Mouse (Mus musculus) intestine, postnatal 0 days (tissue): ENCODE measurements around the gene Napa. TPM values are rescaled to one million over a fixed set of nuclear protein-coding genes. Genes with fewer than 3 reads are reported as not detected.
A peak's percentile ranks its signal among the peaks of the same experiment; 100 is the strongest.

ENCODE experiments used
- ATAC-seq: fragments of 200-750 bp; cut with Nextera tagmentation; 2 replicates; pipeline ENCODE4 v1.8.0; 2017; ENCODE audit warnings: mild to moderate bottlenecking, moderate TSS enrichment, moderate library complexity
- H3K27ac ChIP-seq: fragments of 300-500 bp; sonication (generic); 2 replicates; pipeline ENCODE4 v1.5.1; 2014; ENCODE audit warnings: mild to moderate bottlenecking, low read depth, low read length, moderate library complexity
- H3K27me3 ChIP-seq: fragments of 300-500 bp; sonication (generic); replicated peaks from 2 replicates; pipeline ENCODE4 v1.6.1; 2014; ENCODE audit warnings: low read length, mixed read lengths; ENCODE audit not compliant: control insufficient read depth, insufficient read depth
- H3K36me3 ChIP-seq: fragments of 300-500 bp; sonication (generic); 2 replicates; pipeline ENCODE4 v1.6.1; 2014; ENCODE audit warnings: mild to moderate bottlenecking, moderate library complexity; ENCODE audit not compliant: control insufficient read depth, insufficient read depth
- H3K4me1 ChIP-seq: fragments of 300-500 bp; sonication (generic); replicated peaks from 2 replicates; pipeline ENCODE4 v1.6.1; 2014; ENCODE audit warnings: antibody characterized with exemption, low read length, mixed read lengths; ENCODE audit not compliant: control insufficient read depth, insufficient read depth
- H3K4me2 ChIP-seq: fragments of 300-500 bp; sonication (generic); replicated peaks from 2 replicates; pipeline ENCODE4 v1.6.1; 2014; ENCODE audit warnings: low read depth, mild to moderate bottlenecking, moderate library complexity
- H3K4me3 ChIP-seq: fragments of 300-500 bp; sonication (generic); 2 replicates; pipeline ENCODE4 v1.5.1; 2014; ENCODE audit warnings: low read depth, low read length
- H3K9ac ChIP-seq: fragments of 300-500 bp; sonication (generic); 2 replicates; pipeline ENCODE4 v1.6.1; 2014; ENCODE audit warnings: mild to moderate bottlenecking, low read depth, low read length
- H3K9me3 ChIP-seq: fragments of 300-500 bp; sonication (generic); 2 replicates; pipeline ENCODE4 v1.6.1; 2016; ENCODE audit warnings: mixed run types; ENCODE audit not compliant: control insufficient read depth
- CTCF ChIP-seq: sonication (generic); IDR thresholded peaks from 2 replicates; pipeline ENCODE4 v1.5.1; 2016; ENCODE audit warnings: low read depth, mild to moderate bottlenecking, control low read depth, antibody characterized with exemption, moderate library complexity
- WGBS: fragments of 180-500 bp; shearing (Covaris S2); extraction: QIAGEN DNeasy Blood & Tissue Kit; methylation state at CpG from one replicate; pipeline ENCODE4 v1.1.7; 2014; 5-methylcytosine and 5-hydroxymethylcytosine counted together
- polyA plus RNA-seq: library from polyadenylated mRNA; unstranded; fragments of >200 nt; fragmentation: Nextera tagmentation; extraction: Ambion mirVana; gene quantifications from 2 replicates; pipeline ENCODE4 v1.2.1, GENCODE M21; 2015

Gene Napa
- polyA plus RNA-seq, 1 experiment from 2014 or later: 201 TPM

DNA sequence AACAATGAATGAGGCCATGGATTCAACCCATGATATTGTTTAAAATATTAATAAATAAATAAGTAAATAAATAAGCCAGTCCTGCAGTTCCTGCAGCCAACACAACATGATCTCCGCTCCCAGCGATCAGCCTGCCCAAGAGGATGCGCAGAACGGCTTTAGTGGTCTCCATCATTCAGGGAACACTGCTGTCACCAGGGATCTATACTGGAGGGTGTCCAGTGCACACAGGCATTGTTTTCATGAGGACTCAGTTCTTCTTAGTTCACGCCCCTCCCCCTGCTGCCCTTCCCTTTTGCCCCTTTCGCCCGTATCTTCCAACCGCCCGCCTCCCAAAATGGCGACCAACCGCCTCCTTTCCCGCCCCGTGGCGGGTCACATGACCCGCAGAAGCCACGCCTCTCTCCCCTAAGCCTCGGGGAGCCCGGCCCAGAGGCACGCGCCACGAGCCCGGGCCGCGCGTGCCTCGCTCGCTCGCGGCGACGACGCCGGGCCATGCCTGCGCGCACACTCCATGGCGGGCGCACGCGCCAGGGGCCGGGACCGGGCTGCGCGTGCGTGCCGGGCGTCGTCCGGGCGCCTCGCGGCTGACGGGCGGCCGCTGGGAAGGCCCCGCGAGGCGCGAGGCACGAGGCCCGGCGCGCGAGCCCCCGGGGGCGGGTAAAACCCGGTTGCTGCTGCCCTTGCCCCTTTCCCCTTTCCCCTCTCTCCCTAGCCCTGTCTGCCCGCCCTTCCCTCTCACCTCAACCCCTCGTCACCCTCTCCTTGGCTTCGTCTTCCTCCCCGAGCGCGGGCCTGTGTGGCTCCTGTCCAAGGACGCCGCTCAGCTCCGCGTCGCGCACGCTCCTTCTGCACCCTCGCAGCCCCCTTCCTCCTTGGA lies 36.8 kb upstream of the Napa start, which contains the start of gene Zfp541:
TSS of gene Zfp541 (plus strand) at position 596 of the 880 bp plus-strand sequence.
- Histone ChIP-seq H3K4me1 (no peaks in the 10 kb centered on the region), H3K27ac (no peak within 1 kb of the TSS), H3K36me3 (no peaks in the 10 kb centered on the region), H3K4me2 (no peak within 1 kb of the TSS; the same call in 1 of the 2 replicates), H3K4me3 (no peak within 1 kb of the TSS), H3K27me3 (peaks cover 13% of the 10 kb centered on the region; the same call in 1 of the 2 replicates), H3K9me3 (no peaks in the 10 kb centered on the region), H3K9ac (no peak within 1 kb of the TSS)
- no peak for ATAC-seq
- TF ChIP-seq CTCF: no peak
- WGBS: 54% methylated on average over 55 of the region's 80 CpGs

DNA sequence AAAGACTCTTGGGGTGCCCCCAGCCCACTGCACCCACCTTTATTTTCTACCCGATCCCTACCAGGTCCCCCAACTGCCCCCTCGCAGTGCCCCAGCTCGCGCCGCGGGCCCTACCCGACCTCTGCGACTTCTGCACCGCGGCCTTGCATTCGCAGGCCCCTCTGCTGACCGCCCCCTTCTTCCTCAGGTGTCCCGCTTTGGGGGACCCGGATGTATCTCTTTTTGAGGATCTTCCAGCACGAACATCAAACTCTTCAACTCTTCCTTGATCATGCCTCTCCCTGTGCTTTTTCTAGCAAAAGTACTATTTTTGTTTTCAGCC lies 36.2 kb upstream of the Napa start:
- no peak overlapping the region for H3K4me3 ChIP-seq
- H3K36me3 ChIP-seq: no peaks in the 10 kb centered on the region
- no peak for ATAC-seq
- no peaks in the 10 kb centered on the region for H3K9me3 ChIP-seq
- H3K27me3 ChIP-seq: peaks cover 13% of the 10 kb centered on the region; the same call in 1 of the 2 replicates
- WGBS: 75% methylated on average over 15 of the region's 15 CpGs
- no peaks in the 10 kb centered on the region for H3K4me1 ChIP-seq
- no peak overlapping the region for H3K27ac ChIP-seq
- H3K9ac ChIP-seq: no peak overlapping the region
- TF ChIP-seq CTCF: no peak
- no peak overlapping the region for H3K4me2 ChIP-seq

DNA sequence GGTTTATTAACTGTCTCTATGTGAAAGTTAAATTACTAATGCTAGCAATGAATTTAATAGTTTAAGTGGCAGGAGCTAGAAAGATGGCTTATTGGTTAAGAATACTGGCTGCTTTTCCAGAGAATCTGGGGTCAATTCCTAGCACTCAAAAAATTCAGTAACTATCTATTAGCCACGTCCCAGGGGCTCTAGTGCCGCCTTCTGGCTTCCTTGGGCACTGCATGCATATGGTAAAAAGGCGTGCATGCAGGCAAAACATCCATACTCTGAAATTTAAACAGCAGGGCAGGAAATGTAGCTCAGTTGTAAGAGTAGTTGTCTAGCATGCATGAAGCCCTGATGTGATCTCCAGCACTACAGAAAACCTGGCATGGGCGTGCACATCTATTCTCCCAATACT lies 34.8 kb upstream of the Napa start:
- 34% methylated on average over 4 of the region's 4 CpGs for WGBS
- H3K27me3 ChIP-seq: peaks cover 13% of the 10 kb centered on the region; the same call in 1 of the 2 replicates
- TF ChIP-seq CTCF: peak; percentile 55
- H3K4me1 ChIP-seq: no peaks in the 10 kb centered on the region
- H3K4me2 ChIP-seq: no peak overlapping the region
- H3K27ac ChIP-seq: no peak overlapping the region
- no peaks in the 10 kb centered on the region for H3K36me3 ChIP-seq
- no peak for ATAC-seq
- no peak overlapping the region for H3K9ac ChIP-seq
- no peaks in the 10 kb centered on the region for H3K9me3 ChIP-seq
- no peak overlapping the region for H3K4me3 ChIP-seq

DNA sequence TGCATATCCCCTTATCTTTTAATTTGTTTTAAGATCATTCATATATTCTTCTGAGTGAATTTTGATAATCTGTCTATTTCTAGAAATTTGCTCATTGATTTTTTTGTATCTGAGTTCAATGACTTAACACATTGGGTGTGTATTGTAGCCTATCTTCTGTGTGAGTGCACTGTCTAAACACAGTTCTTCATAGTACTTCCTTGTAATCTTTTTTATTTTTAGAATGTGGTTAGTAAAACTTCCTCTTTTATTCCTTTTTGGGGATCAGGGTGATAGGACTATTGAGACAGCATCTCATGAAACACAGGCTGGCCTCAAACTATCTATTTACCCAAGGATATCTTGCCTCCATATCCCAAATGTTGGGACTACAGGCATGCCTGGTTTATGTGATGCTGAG lies 27.4 kb upstream of the Napa start:
- no peak for TF ChIP-seq CTCF
- no peaks in the 10 kb centered on the region; the same call in 1 of the 2 replicates for H3K4me1 ChIP-seq
- H3K9me3 ChIP-seq: no peaks in the 10 kb centered on the region
- H3K4me2 ChIP-seq: no peak overlapping the region
- H3K9ac ChIP-seq: no peak overlapping the region
- ATAC-seq: no peak
- no peaks in the 10 kb centered on the region for H3K36me3 ChIP-seq
- H3K4me3 ChIP-seq: no peak overlapping the region
- H3K27ac ChIP-seq: no peak overlapping the region
- no peaks in the 10 kb centered on the region for H3K27me3 ChIP-seq

DNA sequence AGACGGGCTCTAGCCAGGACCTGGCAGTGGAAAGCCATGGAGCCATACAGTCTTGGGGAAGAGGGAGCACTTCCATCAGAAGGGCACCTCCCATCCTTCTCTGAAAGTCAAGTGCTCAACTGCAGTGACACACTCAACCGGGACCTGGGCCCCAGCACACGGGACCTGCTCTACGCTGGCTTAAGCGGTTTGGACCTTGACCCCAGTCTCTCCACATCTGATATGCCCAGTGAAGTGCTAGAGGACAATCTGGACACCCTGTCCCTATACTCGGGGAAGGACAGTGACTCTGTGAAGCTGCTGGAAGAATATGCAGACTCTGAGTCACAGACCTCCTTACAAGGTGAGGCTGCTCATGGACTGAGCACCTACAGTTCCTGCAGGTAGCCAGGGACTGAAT lies 26.4 kb upstream of the Napa start:
- WGBS: 51% methylated on average over 6 of the region's 6 CpGs
- peak; percentile 99 for ATAC-seq
- peak overlapping the region; percentile 35; the same call in 1 of the 2 replicates for H3K27ac ChIP-seq
- no peak overlapping the region for H3K4me2 ChIP-seq
- no peaks in the 10 kb centered on the region for H3K36me3 ChIP-seq
- H3K4me3 ChIP-seq: no peak overlapping the region
- H3K9me3 ChIP-seq: no peaks in the 10 kb centered on the region
- no peaks in the 10 kb centered on the region; the same call in 1 of the 2 replicates for H3K4me1 ChIP-seq
- no peaks in the 10 kb centered on the region for H3K27me3 ChIP-seq
- no peak overlapping the region for H3K9ac ChIP-seq
- TF ChIP-seq CTCF: no peak

DNA sequence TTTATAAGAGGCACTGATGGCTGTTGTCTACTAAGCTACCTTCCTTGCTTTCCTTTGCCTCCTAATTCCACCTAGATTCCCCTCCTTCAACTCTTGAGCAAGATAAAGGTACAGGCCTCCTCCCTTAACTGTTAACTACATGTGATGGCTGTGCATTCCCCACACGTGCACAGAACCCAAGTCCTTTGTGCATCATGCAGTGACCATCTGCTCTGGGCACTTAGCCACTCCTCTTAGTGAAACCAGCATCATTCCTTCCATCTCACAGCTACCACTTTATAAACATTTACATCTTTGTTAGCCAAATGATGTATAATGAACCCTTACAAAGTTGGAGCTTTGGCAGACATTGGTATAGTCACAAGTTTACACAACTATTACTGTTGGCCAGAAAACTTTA lies 18.3 kb upstream of the Napa start:
- ATAC-seq: no peak
- 40% methylated on average over 1 of the region's 1 CpGs for WGBS
- H3K4me1 ChIP-seq: no peaks in the 10 kb centered on the region

More for the DNA sequence above, 18.3 kb upstream of the Napa start:
- no peak for TF ChIP-seq CTCF
- Histone ChIP-seq H3K27me3 (no peaks in the 10 kb centered on the region), H3K4me3 (no peak overlapping the region), H3K36me3 (no peaks in the 10 kb centered on the region), H3K9ac (no peak overlapping the region), H3K4me2 (no peak overlapping the region), H3K9me3 (no peaks in the 10 kb centered on the region), H3K27ac (no peak overlapping the region)
